Mouse (Mus musculus): ENCODE results near the gene Crocc2. TPM values are rescaled to one million over a fixed set of nuclear protein-coding genes. Genes with fewer than 3 reads are reported as not detected.

Crocc2 gene
- polyA plus RNA-seq (2021): 0.30 TPM

DNA sequence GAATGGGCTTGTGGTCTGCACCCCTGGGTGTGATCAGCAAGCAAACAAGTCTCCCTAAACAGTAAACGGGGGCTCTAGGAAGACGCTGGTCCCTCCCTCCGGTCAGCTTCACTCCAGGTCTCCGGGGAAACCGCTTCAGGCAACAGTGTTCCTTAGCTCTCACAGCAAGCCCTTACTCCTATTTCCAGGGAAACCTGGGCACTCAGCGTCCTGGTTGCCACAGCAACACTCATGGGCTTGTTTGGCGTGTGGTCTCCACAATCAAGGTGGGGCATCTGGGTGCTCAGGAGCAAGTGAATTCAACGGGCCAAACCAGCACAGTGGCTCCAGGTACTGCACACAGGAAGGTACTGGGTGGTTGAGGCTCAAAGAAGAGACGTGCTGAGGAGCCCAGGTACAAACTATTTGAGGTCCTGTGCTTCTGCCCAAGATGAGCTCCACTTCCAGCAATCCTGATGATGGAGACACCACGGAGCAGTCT lies at the start of gene Crocc2:
Crocc2 (plus strand) TSS at position 431 of the 481 bp plus-strand sequence.
- TF ChIP-seq CTCF (IDR thresholded peaks at IDR 0.05): no peak
- POLR2A ChIA-PET: interaction anchor here (0.9 kb wide), 1 partner anchor 180 kb away, joined by 3 read pairs; no protein-coding TSS in a partner anchor
- in situ Hi-C loops (cut with MboI; ENCODE audit: low pct_unique_long_range_greater_than_20kb): no loop called here
- CTCF ChIA-PET: no interaction called here
- H3K27me3 ChIP-seq: no peaks in the 10 kb centered on the region
- ATAC-seq: no peak
- DNase-seq (ENCODE audit: low read depth, low spot score): no peak

DNA sequence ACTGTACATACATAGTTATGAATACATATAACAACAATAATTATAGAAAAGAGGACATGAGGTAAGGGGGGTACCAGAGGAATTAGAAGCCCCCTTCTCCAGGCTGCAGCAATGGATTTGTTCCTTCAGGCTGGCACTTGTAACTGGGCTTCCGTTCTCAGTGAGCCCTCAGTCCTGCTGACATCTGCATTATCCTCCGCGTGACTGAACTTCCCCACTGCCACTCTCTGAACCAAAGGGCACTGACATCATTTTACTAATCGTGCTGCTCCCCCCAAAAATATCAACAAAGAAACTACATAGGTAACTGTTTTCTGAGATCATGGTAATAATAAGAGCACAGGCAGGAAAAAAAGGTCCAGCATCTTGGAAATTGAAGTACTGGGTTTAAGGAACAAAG lies 49.7 kb upstream of the Crocc2 start:
- no peak for DNase-seq (ENCODE audit: low read depth, low spot score)
- in situ Hi-C loops (cut with MboI; ENCODE audit: low pct_unique_long_range_greater_than_20kb): no loop called here
- CTCF ChIA-PET: interaction anchor here (1.4 kb wide), 1 partner anchor 10 kb away, joined by 5 read pairs; no protein-coding TSS in a partner anchor
- POLR2A ChIA-PET: no interaction called here
- TF ChIP-seq CTCF (IDR thresholded peaks at IDR 0.05): no peak
- no peak for ATAC-seq
- peaks cover 27% of the 10 kb centered on the region for H3K27me3 ChIP-seq

DNA sequence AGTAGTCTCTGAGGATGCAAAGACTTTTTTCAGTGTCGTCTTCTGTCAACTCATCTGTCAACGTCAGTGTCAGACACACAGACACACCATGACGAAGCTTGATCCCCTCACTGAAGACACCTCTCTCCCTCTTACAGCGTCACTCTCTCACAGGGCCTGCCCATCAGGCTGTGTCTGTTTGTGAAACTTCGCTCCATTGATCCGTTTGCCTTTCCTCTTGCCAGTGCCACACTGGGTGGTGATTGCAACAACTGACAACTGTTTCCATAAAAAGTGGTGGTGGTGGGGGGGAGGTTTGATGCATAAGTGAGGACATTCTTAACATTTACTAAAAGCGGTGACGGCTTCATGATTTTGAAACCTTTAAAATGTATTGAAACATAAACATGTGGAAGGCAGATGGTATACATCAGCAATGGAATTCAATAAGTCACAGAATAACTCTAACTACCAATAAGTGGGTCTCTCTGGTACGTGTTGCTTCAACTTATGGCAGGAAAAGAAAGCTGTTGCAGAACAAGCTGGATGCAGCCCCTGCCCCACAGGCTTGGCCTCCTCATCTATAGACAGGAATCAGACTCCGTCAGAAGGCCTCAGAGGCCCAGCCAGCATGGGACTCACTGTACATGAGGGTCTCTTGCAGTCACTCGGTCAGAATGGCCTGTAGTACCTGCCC lies 45.2 kb upstream of the Crocc2 start:
- TF ChIP-seq CTCF (IDR thresholded peaks at IDR 0.05): no peak
- CTCF ChIA-PET: no interaction called here
- DNase-seq (ENCODE audit: low read depth, low spot score) (no peak), ATAC-seq (no peak)
- in situ Hi-C loops (cut with MboI; ENCODE audit: low pct_unique_long_range_greater_than_20kb): no loop called here
- POLR2A ChIA-PET: no interaction called here
- H3K27me3 ChIP-seq: peaks cover 4% of the 10 kb centered on the region

DNA sequence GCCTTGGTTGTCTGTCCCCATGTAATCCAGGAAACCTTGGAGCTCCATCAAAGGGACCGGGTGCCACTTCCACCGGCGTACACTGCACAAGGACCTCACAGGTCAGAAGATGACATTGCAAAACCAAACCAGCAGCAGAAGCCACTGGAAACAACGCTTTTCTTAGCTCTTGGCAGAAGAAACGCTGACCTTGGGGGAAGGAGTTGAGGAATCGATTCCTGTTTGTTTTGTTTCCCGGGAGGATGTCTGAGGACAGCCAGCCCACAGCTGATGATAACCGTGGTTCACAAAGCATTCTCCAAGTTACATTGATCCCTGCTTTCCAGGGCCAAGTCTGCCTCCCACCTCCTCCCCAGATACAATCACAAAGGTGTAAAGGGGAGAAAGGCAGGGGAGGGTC lies 44.5 kb upstream of the Crocc2 start:
- no peak for DNase-seq (ENCODE audit: low read depth, low spot score)
- ChIA-PET CTCF (no interaction called here), POLR2A (no interaction called here)
- no peak for TF ChIP-seq CTCF (IDR thresholded peaks at IDR 0.05)
- ATAC-seq: no peak
- H3K27me3 ChIP-seq: peaks cover 4% of the 10 kb centered on the region
- in situ Hi-C loops (cut with MboI; ENCODE audit: low pct_unique_long_range_greater_than_20kb): no loop called here

DNA sequence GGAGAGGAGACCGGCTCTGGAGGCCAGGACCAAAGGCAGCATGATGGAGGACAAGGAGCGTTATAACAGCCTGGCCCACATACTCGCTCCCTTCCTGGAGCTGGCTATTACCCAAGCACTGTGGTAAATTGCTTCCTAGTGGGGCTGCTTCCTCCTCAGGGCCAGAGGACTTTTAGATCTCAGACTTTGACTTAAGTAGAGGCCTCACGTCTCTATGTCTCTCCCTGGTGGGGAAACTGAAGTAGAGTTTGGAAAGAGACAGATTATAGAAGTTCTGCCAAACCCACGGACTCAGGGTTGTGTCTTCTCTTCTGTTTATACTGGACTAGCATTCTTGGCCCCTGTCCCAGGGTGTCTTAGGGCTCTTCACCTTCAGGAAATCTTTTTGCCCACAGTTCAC lies 43.3 kb upstream of the Crocc2 start:
- peaks cover 4% of the 10 kb centered on the region for H3K27me3 ChIP-seq
- TF ChIP-seq CTCF (IDR thresholded peaks at IDR 0.05): peak; percentile 11
- CTCF ChIA-PET: interaction anchor here (1.3 kb wide), 1 partner anchor 224 kb away, joined by 4 read pairs; no protein-coding TSS in a partner anchor
- DNase-seq (ENCODE audit: low read depth, low spot score) (no peak), ATAC-seq (no peak)
- POLR2A ChIA-PET: interaction anchor here (0.7 kb wide), 1 partner anchor 100 kb away, joined by 3 read pairs; no protein-coding TSS in a partner anchor
- in situ Hi-C loops (cut with MboI; ENCODE audit: low pct_unique_long_range_greater_than_20kb): no loop called here

DNA sequence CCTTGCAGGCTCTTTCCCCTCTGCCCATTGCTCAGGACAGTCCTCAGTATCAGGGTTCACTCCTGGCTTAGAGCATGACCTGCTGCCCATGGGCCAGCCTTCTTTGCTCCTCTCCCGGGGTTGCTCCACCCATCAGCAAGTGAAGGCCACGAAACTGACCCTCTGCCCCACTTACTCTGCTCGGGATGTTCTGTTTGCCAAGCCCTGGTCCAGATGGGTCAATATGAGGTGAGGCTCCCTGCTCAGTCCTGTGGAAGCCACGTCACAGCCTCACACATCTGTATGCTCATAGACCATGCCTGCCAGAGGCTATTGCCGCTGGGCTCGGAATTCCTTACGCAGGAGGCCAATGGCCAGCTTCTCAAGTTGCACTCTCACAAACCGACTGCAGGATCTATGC lies 40.3 kb upstream of the Crocc2 start:
- POLR2A ChIA-PET: no interaction called here
- no peak for ATAC-seq

DNA sequence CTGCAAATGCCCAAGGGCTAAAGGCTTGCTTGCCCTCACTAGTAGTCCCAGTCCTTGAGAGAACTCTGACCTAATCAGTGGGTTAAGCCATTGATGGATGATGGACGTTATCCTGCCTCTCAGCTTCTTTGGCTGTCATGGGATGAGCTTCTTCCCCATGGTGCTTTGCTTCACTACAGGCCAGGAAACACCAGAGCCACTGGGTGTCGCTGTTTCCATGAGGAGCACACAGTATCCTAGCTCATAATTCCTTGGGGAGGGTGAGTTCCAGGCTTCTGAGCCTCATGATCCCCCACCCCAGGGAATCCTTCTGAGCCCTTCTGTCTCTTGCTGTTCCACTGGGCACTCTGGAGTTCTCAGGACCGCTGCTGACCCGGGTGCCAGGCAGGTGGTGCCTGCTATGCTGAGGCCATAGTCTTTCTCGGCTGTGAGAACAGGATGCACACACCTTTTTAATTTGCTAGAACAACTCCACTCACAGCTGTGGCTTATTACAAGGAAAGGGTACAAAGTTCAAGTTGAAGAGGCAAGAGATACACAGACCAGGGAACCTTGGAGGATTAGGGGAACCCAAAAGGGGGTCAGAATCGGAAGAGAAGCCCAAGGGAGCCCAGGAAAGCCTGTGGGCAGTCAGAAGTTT lies 39.7 kb upstream of the Crocc2 start:
- TF ChIP-seq CTCF (IDR thresholded peaks at IDR 0.05): no peak
- H3K27me3 ChIP-seq: no peaks in the 10 kb centered on the region
- CTCF ChIA-PET: interaction anchor here (0.7 to 1.7 kb wide), 11 partner anchors 9 to 223 kb away, joined by 3 to 11 read pairs (median 3); partner anchors contain the start of genes Mterf4, Pask and Ppp1r7
- in situ Hi-C loops (cut with MboI; ENCODE audit: low pct_unique_long_range_greater_than_20kb): no loop called here
- no peak for ATAC-seq
- DNase-seq (ENCODE audit: low read depth, low spot score): peak; percentile 2
- POLR2A ChIA-PET: no interaction called here

More for the DNA sequence above, 40.3 kb upstream of the Crocc2 start:
- CTCF ChIA-PET: interaction anchor here (0.7 to 1.7 kb wide), 11 partner anchors 9 to 224 kb away, joined by 3 to 11 read pairs (median 3); partner anchors contain the start of genes Mterf4, Pask and Ppp1r7
- no peak for DNase-seq (ENCODE audit: low read depth, low spot score)
- TF ChIP-seq CTCF (IDR thresholded peaks at IDR 0.05): no peak
- in situ Hi-C loops (cut with MboI; ENCODE audit: low pct_unique_long_range_greater_than_20kb): no loop called here
- no peaks in the 10 kb centered on the region for H3K27me3 ChIP-seq

DNA sequence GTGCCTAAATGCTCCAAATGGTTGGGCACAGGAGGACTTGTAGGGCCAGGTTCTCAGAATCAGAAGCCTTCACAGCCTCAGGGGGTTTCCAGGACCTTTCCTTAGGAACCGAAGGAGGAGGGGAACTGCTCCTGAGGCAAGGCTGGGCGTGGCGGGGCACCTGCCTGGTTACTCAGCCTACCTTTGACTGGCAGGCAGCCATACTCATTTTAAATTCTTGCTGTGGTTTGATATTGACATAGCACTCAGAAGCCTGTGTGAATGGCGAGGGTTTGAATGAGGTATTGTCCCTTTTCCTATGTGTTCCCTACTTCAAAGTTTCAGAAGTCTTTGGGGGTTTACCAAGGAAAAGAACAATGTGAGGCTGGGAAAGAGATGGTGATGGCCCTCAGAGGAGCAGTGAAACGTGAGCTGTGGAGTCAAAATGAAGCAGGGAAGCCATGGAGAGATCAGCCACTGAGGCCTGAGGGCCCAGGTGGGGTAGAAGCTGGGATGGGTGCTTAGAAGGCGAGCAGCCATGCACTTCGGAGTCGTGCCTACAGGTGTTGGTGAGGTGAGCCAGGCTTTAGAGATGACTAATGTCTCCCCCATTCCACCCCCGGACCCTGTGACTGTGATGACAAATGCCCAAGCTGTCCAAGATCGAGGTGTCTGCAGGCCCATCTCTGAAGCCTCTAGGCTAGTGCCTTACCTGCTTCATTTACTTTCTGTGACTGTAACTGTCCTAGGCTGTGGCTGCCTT lies 38.1 kb upstream of the Crocc2 start:
- no peak for ATAC-seq
- no peaks in the 10 kb centered on the region for H3K27me3 ChIP-seq
- TF ChIP-seq CTCF (IDR thresholded peaks at IDR 0.05): no peak
- no peak for DNase-seq (ENCODE audit: low read depth, low spot score)
- CTCF ChIA-PET: no interaction called here
- in situ Hi-C loops (cut with MboI; ENCODE audit: low pct_unique_long_range_greater_than_20kb): no loop called here
- POLR2A ChIA-PET: no interaction called here

DNA sequence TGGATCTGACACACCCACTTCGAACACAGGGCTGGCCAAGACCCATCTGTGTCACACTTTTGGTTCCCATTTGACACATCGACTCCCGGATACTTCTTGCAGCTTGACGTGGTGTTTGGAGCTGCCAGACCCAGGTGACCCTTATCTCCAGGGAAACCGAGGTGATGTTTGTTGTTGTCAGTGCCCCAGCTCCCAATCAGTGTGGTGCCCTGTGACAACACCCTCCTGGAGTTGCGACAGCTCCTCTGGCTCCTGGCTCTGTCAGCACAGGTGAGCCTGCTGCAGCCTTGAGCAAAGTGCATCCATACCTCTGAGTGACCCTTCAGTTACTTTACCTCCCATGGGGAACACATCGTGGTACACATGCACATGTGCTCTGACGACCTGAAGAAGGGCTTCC lies 35.8 kb upstream of the Crocc2 start:
- no peaks in the 10 kb centered on the region for H3K27me3 ChIP-seq
- TF ChIP-seq CTCF (IDR thresholded peaks at IDR 0.05): no peak
- ChIA-PET POLR2A (no interaction called here), CTCF (interaction anchor here (1.5 kb wide), 1 partner anchor 13 kb away, joined by 3 read pairs; no protein-coding TSS in a partner anchor)
- ATAC-seq (no peak), DNase-seq (ENCODE audit: low read depth, low spot score) (no peak)
- in situ Hi-C loops (cut with MboI; ENCODE audit: low pct_unique_long_range_greater_than_20kb): no loop called here

DNA sequence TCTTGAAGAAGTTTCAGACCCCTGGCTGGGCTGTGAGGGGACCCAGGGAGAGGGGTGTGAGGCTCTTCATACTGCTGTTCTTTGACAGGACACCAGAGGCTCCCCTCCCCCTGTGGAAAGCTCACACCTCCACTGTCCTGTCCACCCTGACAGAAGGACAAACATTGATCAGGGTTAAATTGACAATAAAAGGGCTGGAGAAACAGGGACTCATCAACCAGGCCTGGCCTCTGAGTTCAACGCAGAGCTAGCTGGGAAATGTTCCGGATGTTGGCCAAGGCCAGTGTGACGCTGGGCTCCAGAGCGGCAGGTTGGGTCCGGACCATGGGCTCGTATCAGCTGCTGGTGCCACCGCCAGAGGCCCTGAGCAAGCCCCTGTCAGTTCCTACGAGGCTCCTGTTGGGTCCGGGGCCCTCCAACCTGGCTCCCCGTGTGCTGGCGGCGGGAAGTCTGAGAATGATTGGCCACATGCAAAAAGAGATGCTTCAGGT lies 33.4 kb upstream of the Crocc2 start, which contains the start of gene Agxt:
Agxt (plus strand) TSS at position 205 of the 491 bp plus-strand sequence.
- H3K27me3 ChIP-seq: no peaks in the 10 kb centered on the region
- ChIA-PET POLR2A (no interaction called here), CTCF (interaction anchor here (0.9 kb wide), 1 partner anchor 9 kb away, joined by 3 read pairs; no protein-coding TSS in a partner anchor)
- in situ Hi-C loops (cut with MboI; ENCODE audit: low pct_unique_long_range_greater_than_20kb): no loop called here
- TF ChIP-seq CTCF (IDR thresholded peaks at IDR 0.05): no peak
- ATAC-seq (no peak), DNase-seq (ENCODE audit: low read depth, low spot score) (no peak)
